Mouse (Mus musculus) erythroblast, adult 5-6 weeks (primary cell): ENCODE results near the gene Anks1b. TPM values are rescaled to one million over a fixed set of nuclear protein-coding genes. Genes with fewer than 3 reads are reported as not detected.
"Not testable (repeated sequence)": the region's sequence is repeated elsewhere in the genome, so short reads cannot be mapped to it uniquely, and the experiment has no call there.

Experiments
- ATAC-seq: replicated peaks from 2 replicates; pipeline ENCODE4 v1.8.0; 2016; ENCODE audit warnings: moderate number of reproducible peaks, mild to moderate bottlenecking, moderate TSS enrichment, inconsistent platforms; ENCODE audit not compliant: poor library complexity, low FRiP score, severe bottlenecking
- total RNA-seq, 2 experiments: library from RNA; stranded (forward) in 1 of 2; stranded (reverse) in 1 of 2; fragments of 150-400 nt in 1 of 2; fragments of 200-764, 138-1000 nt in 1 of 2; gene quantifications; 2 replicates each; pipeline versions ENCODE4 v1.2.3 to v1.2.4; 2015 to 2017; ENCODE audit warnings: low replicate concordance in 2 of 2

The Anks1b gene
- total RNA-seq, 2 experiments from 2014 or later: under 0.01 TPM; not detected in 1

- no peak for ATAC-seq
Measured at GRCm38 (mm10) chr10:90617664-90618296, 744.5 kb downstream of the Anks1b start.

- ATAC-seq: no peak
Measured at GRCm38 (mm10) chr10:90627532-90627931, 754.2 kb downstream of the Anks1b start.

DNA sequence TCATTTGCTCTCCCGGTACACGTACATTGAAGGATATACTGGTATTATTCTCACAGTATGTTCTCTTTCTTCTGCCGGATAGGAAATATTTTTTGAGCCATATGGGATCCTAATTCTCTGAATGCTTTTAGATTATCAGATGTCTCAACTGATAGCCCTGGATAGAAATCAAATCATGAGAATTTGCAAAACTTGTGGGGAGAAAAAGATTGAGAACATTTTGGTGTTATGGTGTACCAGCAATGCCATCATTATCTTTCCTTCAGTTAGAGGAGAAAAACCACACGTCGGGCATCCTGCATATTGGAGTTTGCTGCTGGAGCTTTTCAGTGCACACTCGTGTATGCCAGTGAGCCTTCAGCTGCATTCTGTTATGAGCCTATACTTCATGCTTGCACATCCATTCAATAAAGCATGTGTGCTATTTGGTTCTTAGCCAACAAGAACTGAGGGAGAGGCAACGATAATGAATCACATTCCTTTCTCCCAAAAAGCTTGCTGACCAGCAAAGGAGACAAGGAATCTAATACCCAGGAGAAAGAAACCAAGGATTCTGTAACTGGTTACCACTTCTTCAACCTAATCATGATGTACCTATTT is 756.9 kb downstream of the Anks1b start:
- no peak for ATAC-seq

GRCm38 (mm10) chr10:90630794-90631193 is 757.5 kb downstream of the Anks1b start:
- not testable (repeated sequence) for ATAC-seq

GRCm38 (mm10) chr10:90637352-90637751 is 764.0 kb downstream of the Anks1b start:
- ATAC-seq: no peak

GRCm38 (mm10) chr10:90649681-90650080 is 776.4 kb downstream of the Anks1b start:
- no peak for ATAC-seq

DNA sequence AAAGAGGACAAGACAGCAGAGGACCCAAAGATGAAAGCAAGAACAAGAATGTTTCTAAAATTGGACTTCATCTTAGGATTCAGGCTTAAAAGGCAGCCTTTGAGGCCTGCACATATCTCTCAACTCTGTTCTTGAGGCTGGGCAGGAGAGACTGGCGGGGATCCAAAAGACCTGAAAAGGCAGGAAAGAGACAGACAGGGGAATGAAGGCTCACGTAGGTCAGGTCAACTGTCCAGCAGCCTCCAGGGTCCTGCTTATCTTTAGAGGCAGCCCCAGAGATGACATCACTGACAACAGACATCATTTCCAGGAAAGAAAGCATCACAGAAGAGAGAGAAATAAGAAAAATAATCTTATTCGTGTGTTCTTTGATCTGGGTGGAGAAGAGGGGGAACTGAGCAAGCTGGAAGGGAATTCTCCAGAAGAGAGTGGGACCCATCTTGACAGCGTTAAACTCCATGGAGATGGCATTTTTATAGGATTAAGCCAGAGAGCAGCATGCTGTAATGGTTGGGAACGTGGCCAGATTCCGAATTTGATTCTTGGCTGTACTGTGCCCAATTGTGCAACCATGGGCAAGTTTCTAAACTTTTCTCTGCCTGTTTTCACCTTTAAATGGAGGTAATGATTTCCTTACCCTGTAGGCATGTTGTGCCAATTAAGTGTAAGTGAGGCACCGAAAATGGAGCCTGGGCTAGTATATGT is 784.3 kb downstream of the Anks1b start:
- ATAC-seq: no peak

- no peak for ATAC-seq
Measured at GRCm38 (mm10) chr10:90666746-90667145, 793.4 kb downstream of the Anks1b start.

- ATAC-seq: no peak
Measured at GRCm38 (mm10) chr10:90670291-90670690, 797.0 kb downstream of the Anks1b start.

DNA sequence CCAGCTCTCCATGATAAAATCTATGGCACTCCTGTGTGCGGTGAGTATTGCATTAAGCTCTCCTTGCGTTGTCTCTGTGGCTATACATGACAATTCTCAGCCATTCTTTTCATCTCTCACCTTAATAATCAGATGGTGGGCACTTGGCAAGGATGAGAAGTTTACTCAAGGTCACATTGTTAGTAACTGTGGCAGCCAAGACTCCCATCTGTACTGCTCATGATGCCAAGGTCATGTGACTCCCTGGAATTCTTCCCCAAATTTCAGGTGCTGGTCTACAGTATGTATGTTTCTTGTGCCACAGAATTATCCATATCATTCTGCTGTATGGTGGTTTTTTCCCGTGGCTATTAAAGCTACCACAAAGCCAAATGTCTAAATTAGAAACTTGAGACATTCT is 798.8 kb downstream of the Anks1b start:
- no peak for ATAC-seq

GRCm38 (mm10) chr10:90674362-90674761 is 801.1 kb downstream of the Anks1b start:
- no peak for ATAC-seq

GRCm38 (mm10) chr10:90677421-90677820 is 804.1 kb downstream of the Anks1b start:
- ATAC-seq: no peak

DNA sequence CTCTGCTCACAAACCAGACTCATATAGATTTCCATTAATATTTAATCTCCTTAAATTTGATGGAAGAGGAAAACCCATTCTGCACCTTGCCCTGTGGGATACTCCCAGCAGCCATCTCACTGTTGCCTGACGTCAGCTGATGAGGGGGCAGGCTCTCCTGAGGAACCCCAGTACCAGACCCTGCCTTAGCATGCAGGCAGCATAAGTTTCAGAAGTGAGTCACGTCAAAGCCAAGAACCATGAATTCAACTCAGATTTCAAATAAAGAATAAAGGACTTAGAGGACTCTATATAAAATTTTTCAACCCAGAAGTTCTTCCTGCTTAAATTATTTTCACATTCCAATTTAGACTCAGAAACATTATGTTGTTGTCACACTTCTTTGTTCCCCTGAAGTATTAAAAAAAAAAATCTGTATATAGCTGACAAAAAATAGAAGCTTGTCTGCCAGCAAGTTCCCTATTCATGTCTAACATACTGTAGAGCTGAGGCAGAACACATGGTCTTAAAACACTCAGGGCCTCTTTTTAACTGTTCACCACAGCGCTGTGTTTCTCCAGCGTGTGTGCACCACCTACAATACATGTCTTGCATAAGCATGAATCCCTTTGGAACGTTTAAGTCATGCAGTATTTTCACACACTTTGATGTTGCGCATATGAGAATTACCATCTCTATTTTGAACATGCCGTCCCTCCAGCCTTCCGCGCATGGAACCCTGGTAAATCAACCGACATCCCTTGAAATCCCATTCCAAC is 806.6 kb downstream of the Anks1b start:
- ATAC-seq: no peak

DNA sequence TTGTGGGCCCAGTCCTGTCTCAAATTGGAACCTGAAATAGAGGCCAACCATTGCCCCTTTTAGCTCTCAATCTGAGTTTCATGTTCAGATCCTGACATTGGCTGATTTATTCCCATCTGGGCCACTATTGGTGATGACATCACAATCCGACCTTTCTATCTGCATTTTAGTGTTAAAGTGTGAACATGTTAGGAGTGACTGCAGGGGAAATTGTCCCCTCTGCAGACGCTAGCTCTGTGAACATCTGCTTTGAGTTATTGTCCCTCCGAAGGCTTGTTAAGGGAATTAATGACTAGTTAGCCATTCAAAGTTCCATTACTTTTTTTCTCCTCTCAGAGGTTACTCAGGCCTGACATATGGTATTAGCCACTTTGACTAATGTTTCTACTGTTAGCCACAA is 810.5 kb downstream of the Anks1b start:
- no peak for ATAC-seq

DNA sequence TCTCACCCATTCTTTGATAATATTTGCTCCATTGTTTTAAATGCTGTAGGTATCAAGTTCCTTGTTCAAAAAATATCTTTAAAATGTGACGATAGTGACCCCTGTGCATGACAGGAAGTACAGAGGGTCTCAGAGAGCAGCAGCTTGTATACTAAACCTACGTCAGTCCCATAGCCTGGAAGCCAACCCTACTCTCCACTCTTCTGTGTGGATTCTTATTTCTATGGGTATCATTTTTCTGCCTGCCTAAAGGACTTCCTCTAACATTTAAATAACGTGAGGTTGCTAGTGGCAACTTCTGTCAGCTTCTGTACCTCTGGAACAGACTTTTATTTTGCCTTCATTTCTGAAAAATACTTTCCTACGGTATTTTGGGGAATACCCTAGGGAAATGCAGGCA is 812.1 kb downstream of the Anks1b start:
- ATAC-seq: no peak

DNA sequence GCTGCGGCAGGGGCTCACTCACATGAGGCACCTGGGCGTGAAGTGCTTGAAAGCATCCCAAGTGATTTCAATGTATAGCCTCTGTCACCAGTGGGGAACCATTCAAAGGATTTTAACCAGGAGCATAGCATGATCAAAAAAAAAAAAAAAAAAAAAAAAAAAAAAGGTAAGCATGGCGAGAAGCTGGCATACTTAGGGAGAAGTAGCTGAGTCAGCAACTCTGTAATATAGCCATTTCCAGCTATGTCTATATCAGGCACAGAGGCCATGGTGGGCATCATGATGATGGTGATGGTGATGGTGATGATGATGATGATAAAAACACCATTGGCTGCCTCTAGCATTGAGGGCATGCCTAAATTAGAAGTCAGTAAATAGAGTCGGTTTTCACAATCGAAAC is 814.8 kb downstream of the Anks1b start:
- no peak for ATAC-seq

DNA sequence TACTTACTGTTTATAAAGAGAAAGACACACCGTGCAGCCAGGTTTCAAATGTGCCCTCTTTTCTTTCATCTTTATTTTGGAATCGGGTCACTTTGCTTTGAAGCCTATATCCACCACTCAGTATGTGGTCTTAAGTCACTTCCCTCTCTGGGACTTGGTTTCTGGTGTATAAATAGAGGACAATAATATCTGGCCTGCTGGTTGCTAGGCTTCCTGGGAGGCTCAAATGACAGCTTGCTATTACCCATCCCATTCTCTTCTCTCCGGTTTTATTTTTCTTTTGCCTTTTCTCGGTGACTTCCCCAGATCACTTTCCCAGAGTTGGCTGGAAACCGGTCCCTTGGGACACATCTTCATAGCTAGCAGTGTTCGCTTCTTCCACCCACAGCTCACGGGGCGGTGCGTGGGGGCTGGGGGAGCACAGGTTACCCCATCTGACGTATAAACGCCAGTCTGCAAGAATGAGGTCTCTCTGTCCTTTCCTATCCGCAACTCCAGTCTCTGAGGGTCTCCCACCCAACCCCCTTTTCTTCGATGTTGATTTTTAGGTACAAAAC is 815.5 kb downstream of the Anks1b start:
- ATAC-seq: no peak

GRCm38 (mm10) chr10:90689854-90690513 is 816.7 kb downstream of the Anks1b start:
- no peak for ATAC-seq

- no peak for ATAC-seq
Measured at GRCm38 (mm10) chr10:90696687-90697086, 823.4 kb downstream of the Anks1b start.

DNA sequence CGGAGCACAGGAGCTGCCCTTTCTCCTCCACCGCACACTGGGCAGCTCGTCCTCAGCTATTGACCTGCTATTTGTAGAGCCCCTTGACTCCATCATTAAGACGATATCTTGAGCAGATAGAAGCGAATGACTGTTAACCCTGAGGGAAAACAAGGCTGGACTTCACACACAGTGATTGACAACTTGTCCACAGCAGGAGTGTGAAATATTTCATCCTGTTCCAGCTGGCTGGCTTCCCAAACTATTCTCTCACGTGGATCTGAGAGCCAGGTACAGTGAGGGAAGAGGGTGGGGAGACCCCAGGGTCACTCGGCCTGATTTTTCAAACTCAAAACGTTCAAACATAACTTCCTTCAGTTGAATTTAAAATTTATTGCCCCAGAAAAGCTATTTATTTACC is 824.1 kb downstream of the Anks1b start:
- ATAC-seq: no peak
